Mouse (Mus musculus) intestine, postnatal 0 days (tissue): ENCODE measurements around the gene Bpgm. TPM values are rescaled to one million over a fixed set of nuclear protein-coding genes. Genes with fewer than 3 reads are reported as not detected.

ENCODE experiments used
- ATAC-seq: fragments of 200-750 bp; cut with Nextera tagmentation; 2 replicates; pipeline ENCODE4 v1.8.0; 2017; ENCODE audit warnings: mild to moderate bottlenecking, moderate TSS enrichment, moderate library complexity
- H3K27ac ChIP-seq: fragments of 300-500 bp; sonication (generic); 2 replicates; pipeline ENCODE4 v1.5.1; 2014; ENCODE audit warnings: mild to moderate bottlenecking, low read depth, low read length, moderate library complexity
- H3K27me3 ChIP-seq: fragments of 300-500 bp; sonication (generic); replicated peaks from 2 replicates; pipeline ENCODE4 v1.6.1; 2014; ENCODE audit warnings: low read length, mixed read lengths; ENCODE audit not compliant: control insufficient read depth, insufficient read depth
- H3K36me3 ChIP-seq: fragments of 300-500 bp; sonication (generic); 2 replicates; pipeline ENCODE4 v1.6.1; 2014; ENCODE audit warnings: mild to moderate bottlenecking, moderate library complexity; ENCODE audit not compliant: control insufficient read depth, insufficient read depth
- H3K4me1 ChIP-seq: fragments of 300-500 bp; sonication (generic); replicated peaks from 2 replicates; pipeline ENCODE4 v1.6.1; 2014; ENCODE audit warnings: antibody characterized with exemption, low read length, mixed read lengths; ENCODE audit not compliant: control insufficient read depth, insufficient read depth
- H3K4me2 ChIP-seq: fragments of 300-500 bp; sonication (generic); replicated peaks from 2 replicates; pipeline ENCODE4 v1.6.1; 2014; ENCODE audit warnings: low read depth, mild to moderate bottlenecking, moderate library complexity
- H3K4me3 ChIP-seq: fragments of 300-500 bp; sonication (generic); 2 replicates; pipeline ENCODE4 v1.5.1; 2014; ENCODE audit warnings: low read depth, low read length
- H3K9ac ChIP-seq: fragments of 300-500 bp; sonication (generic); 2 replicates; pipeline ENCODE4 v1.6.1; 2014; ENCODE audit warnings: mild to moderate bottlenecking, low read depth, low read length
- H3K9me3 ChIP-seq: fragments of 300-500 bp; sonication (generic); 2 replicates; pipeline ENCODE4 v1.6.1; 2016; ENCODE audit warnings: mixed run types; ENCODE audit not compliant: control insufficient read depth
- CTCF ChIP-seq: sonication (generic); IDR thresholded peaks from 2 replicates; pipeline ENCODE4 v1.5.1; 2016; ENCODE audit warnings: low read depth, mild to moderate bottlenecking, control low read depth, antibody characterized with exemption, moderate library complexity
- WGBS: fragments of 180-500 bp; shearing (Covaris S2); extraction: QIAGEN DNeasy Blood & Tissue Kit; methylation state at CpG from one replicate; pipeline ENCODE4 v1.1.7; 2014; 5-methylcytosine and 5-hydroxymethylcytosine counted together
- polyA plus RNA-seq: library from polyadenylated mRNA; unstranded; fragments of >200 nt; fragmentation: Nextera tagmentation; extraction: Ambion mirVana; gene quantifications from 2 replicates; pipeline ENCODE4 v1.2.1, GENCODE M21; 2015

Gene Bpgm
- polyA plus RNA-seq, 1 experiment from 2014 or later, result 70.8 TPM

DNA sequence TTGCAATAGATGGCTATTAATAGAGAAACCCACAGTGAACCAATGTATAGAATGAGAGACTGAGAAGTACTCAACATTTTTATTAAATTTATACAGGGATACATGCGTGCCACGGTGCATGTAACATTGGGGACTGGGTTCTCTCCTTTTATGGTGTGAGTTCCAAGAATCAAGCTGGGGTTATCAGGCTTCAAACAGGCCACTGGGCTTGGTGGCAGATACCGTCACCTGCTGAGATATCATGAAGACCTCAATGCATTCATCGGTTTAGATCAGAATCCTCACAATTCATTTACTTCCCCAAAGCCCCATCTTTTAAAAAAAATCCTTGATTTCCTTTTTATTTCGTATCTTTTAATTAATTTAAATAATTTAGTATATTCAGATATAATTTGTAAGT, 34.3 kb downstream of the Bpgm start:
- H3K4me3 ChIP-seq, result no peak overlapping the region
- no peak for ATAC-seq
- no peak overlapping the region for H3K27ac ChIP-seq
- H3K9me3 ChIP-seq, result no peaks in the 10 kb centered on the region
- WGBS, result 90% methylated on average over 5 of the region's 5 CpGs
- H3K9ac ChIP-seq, result no peak overlapping the region
- H3K4me1 ChIP-seq, result no peaks in the 10 kb centered on the region
- H3K27me3 ChIP-seq, result no peaks in the 10 kb centered on the region
- H3K4me2 ChIP-seq, result no peak overlapping the region
- no peak for TF ChIP-seq CTCF
- peaks cover 5% of the 10 kb centered on the region; the same call in 1 of the 2 replicates for H3K36me3 ChIP-seq

DNA sequence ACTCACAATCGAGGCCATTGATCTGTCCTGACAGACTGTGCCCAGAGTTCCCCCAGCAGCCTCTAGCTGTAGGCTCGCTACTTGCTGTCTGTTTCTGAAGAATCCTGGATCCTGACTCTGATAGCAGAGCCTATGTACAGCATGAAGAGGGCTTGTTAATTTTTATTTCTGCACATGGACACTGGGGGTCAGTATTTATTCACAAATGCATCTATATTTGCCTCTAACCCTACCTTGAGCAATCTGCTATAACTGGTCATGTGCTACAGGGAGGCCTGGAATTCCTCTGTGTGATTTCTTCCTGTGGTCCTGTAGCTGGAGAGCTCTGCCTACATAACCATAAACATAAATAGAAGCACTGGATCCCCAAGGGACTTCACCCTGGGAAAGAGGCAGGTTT, 35.4 kb downstream of the Bpgm start:
- H3K9ac ChIP-seq, result no peak overlapping the region
- H3K27me3 ChIP-seq, result no peaks in the 10 kb centered on the region
- H3K27ac ChIP-seq, result no peak overlapping the region
- H3K4me2 ChIP-seq, result no peak overlapping the region
- no peaks in the 10 kb centered on the region for H3K4me1 ChIP-seq
- H3K9me3 ChIP-seq, result no peaks in the 10 kb centered on the region
- ATAC-seq, result peak; percentile 72
- WGBS, result 23% methylated on average over 2 of the region's 2 CpGs
- no peak overlapping the region for H3K4me3 ChIP-seq
- TF ChIP-seq CTCF, result peak; percentile 83
- H3K36me3 ChIP-seq, result no peaks in the 10 kb centered on the region

DNA sequence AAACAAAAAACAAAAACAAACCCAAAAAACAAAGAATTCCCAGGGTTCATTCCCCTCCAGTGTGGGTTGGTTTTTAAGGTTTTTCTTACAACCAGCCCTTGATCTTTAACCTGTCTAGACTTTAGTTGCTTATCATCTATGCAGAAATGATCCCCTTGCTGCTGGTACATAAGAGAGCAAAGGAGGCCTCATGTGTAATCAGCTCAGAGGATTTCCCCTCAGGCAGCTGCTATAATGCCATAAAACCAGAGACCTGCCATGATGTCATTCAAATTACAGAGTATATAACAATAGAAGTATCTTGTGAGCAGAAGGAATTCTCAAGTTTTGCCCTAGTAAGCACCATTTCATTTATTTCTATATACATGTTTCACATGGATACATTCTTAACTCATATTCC, 36.7 kb downstream of the Bpgm start:
- H3K4me1 ChIP-seq, result no peaks in the 10 kb centered on the region
- H3K4me3 ChIP-seq, result no peak overlapping the region
- no peaks in the 10 kb centered on the region for H3K9me3 ChIP-seq
- H3K4me2 ChIP-seq, result no peak overlapping the region
- no peak overlapping the region for H3K9ac ChIP-seq
- no peak for TF ChIP-seq CTCF
- ATAC-seq, result peak; percentile 62
- no peak overlapping the region for H3K27ac ChIP-seq
- H3K27me3 ChIP-seq, result no peaks in the 10 kb centered on the region
- H3K36me3 ChIP-seq, result no peaks in the 10 kb centered on the region

DNA sequence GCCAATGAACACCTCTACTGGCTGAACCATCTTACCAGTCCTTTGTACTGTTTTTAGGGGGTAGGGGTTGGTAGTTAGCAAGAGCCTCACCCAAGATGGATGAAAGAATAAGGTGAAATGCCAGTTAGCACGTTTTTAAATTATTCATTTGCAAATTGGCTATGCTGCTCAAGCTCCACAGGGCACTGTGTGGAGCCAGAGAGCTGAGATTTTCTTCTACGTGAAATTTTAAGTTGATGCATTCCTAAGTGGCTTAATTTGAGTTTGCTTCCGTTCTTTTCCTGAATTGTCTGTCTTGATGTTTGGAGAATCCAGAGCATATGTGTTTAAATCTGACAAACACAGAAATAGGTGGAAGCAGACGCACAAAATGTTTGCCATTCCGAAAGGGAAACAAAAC, 38.6 kb downstream of the Bpgm start:
- H3K4me2 ChIP-seq, result 0 out of 2 replicates have a peak overlapping the region, but pooled peaks have one; percentile 2
- WGBS, result 47% methylated on average over 5 of the region's 5 CpGs

DNA sequence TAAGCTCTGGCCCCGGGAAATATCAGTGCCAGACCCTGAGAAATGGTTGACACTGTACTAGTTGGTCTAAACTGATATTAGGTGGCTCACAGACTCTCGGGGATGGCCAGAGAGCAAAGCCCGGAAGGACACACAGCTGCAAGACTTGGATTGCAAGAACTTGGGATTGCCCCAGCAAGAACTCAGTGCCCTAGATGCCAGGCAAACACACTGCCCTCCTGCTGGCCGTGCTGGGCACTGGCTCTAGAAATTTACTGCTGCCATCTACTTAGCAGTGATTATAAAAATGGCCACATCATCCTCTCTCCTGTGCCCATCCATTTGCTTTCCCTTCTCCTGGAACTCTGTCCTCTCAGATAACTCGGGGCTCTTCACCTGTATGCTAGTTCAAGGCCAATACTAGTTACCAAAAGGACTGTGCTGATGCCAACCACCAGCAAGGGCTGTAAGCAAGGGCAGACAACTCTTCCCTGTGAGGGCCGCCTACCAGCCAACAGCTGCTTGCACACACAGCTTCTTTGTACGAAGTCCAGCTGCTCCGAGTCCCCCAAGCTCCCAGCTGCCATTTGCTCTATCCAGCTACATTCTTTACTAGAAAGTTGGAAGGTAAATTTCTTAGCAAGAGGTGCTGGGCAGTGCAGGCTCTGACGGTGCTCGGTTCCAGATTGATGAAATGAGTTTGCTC, 39.2 kb downstream of the Bpgm start:
- Histone ChIP-seq H3K27ac (no peak overlapping the region), H3K9ac (no peak overlapping the region), H3K4me1 (no peaks in the 10 kb centered on the region), H3K36me3 (no peaks in the 10 kb centered on the region), H3K4me2 (0 out of 2 replicates have a peak overlapping the region, but pooled peaks have one; percentile 2), H3K27me3 (no peaks in the 10 kb centered on the region), H3K9me3 (no peaks in the 10 kb centered on the region), H3K4me3 (no peak overlapping the region)
- 52% methylated on average over 10 of the region's 10 CpGs for WGBS
- TF ChIP-seq CTCF, result 0 out of 2 replicates have a peak, but pooled peaks have one; percentile 5
- no peak for ATAC-seq

More for the DNA sequence above, 38.6 kb downstream of the Bpgm start:
- Histone ChIP-seq H3K9ac (no peak overlapping the region), H3K27me3 (no peaks in the 10 kb centered on the region), H3K9me3 (no peaks in the 10 kb centered on the region), H3K27ac (no peak overlapping the region), H3K4me1 (no peaks in the 10 kb centered on the region), H3K4me3 (no peak overlapping the region), H3K36me3 (no peaks in the 10 kb centered on the region)
- no peak for ATAC-seq
- peak; percentile 71 for TF ChIP-seq CTCF

DNA sequence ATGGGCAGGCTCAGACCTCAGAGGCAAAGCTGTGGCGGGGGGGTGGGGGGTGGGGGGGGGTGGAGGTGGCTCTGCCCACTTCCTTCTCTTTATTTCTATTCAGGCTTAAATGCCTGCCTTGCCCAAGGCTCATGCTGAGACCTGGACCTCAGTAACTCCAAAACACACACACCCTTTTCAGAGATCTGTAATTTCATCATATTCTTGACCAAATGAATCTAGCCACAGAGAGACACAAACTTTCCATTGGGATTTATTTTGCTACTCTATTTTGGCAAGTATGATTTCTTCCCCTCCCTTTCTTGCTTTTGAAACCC, 39.7 kb downstream of the Bpgm start:
- no peaks in the 10 kb centered on the region for H3K4me1 ChIP-seq
- H3K9ac ChIP-seq, result no peak overlapping the region
- WGBS, result 31% methylated on average over 1 of the region's 1 CpGs
- no peak overlapping the region for H3K4me3 ChIP-seq
- H3K27ac ChIP-seq, result no peak overlapping the region
- no peaks in the 10 kb centered on the region for H3K36me3 ChIP-seq
- H3K4me2 ChIP-seq, result no peak overlapping the region
- no peak for TF ChIP-seq CTCF
- no peaks in the 10 kb centered on the region for H3K9me3 ChIP-seq
- no peak for ATAC-seq
- H3K27me3 ChIP-seq, result no peaks in the 10 kb centered on the region

DNA sequence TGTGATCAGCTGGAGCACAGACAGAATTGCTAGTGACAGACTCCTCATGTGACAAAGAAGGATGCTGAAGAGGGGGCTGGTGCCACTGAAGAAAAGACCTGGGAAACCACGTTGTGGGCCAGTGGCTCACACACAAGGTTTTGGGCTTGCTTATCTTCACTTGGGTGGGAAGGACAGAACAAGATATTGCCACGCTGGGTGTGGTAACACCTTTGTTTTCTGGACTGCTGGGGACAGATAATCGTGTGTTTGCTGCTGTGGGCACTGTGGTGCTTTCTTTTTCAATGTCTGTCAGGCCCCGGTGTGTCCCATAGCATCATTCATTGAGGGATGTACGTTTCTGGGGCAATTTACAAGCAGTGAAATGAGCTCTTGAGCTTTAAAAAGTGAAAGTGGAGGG, 41.7 kb downstream of the Bpgm start:
- WGBS, result 54% methylated on average over 5 of the region's 5 CpGs
- Histone ChIP-seq H3K27ac (no peak overlapping the region), H3K4me2 (no peak overlapping the region), H3K27me3 (no peaks in the 10 kb centered on the region), H3K36me3 (no peaks in the 10 kb centered on the region), H3K9ac (no peak overlapping the region), H3K4me3 (no peak overlapping the region), H3K4me1 (no peaks in the 10 kb centered on the region), H3K9me3 (no peaks in the 10 kb centered on the region)
- no peak for TF ChIP-seq CTCF
- no peak for ATAC-seq
